Mouse (Mus musculus) thymus, postnatal 36 days (tissue): Measurements from ENCODE around the gene Kcnk10.
"Not testable (repeated sequence)": the region's sequence is repeated elsewhere in the genome, so short reads cannot be mapped to it uniquely, and the experiment has no call there.

Experiments used
- DNase-seq, 2 experiments: peaks; one replicate each; pipeline ENCODE4 v3.0.0; 2022; ENCODE audit warnings: mixed read lengths in 2 of 2

The Kcnk10 gene

DNA sequence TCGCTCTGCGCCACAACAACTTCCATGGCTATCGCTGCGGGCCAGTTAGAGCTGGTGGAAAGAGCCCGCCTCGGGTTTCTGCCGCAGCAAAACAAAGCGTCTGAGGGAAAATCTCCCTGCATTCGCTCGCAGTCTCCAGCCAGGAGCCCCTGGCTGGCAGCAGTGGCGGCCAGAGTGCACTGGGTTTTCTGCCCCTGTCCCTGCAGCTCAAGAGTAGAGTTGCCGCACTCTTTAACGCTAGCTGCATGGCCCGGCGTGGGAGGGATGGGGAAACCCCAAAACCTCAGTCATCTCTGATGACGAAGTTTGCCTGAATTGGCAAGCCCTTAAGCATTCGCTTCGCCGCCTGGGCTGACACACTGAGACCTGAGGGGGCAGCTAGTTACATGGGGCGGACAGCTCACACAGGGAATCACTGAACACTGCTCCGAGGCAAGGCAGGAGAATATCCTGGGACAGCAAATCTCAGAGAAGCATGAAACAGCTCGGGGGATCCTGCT lies at the start of gene Kcnk10:
Kcnk10 (minus strand) TSS at position 450 of the 500 bp plus-strand sequence.
- peak; percentile 6 to 15 for DNase-seq

DNA sequence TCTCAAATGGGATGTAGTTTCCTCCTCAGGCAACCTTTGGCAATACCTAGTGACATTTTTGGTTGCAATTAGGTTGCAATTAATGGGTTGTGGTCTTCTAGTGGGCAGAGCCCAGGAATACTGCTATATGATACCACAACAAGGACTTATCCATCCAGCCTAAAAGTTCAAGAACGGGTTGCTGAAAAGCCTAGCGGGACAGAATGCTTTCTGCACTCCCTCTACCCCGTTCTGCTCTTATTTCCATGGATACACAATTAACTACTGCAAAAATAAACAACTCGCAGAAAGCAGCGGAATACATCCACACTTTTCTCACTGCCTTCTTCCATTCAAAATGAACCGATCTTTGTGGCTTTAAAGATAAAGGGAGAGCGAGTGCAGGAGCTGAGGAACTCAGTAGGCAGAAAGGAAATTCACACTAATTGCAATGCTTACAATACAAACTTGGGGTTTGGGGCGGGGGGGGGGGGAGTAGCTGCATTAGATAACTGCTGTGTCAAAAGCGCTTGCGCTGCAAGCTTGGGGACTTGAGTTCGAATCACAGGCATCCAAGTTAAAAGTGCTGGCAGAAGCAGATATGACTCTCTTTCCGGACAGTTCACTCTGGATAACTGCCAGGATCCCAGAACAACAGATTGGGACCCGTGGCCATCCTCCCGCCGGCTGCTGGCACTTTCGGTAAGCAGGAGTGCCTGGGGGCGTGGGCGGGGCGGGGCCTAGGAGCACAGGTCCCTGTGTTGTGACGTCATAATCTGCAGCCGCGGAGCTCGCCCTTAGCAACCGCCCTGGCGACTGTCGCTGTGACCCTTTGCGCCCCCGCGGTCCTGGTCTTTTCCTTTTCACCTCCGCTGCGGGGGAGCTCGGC lies 49.5 kb upstream of the Kcnk10 start, which contains the start of gene Spata7:
Spata7 (plus strand) TSS at position 766 of the 868 bp plus-strand sequence.
- DNase-seq, result peak; percentile 76 to 83

DNA sequence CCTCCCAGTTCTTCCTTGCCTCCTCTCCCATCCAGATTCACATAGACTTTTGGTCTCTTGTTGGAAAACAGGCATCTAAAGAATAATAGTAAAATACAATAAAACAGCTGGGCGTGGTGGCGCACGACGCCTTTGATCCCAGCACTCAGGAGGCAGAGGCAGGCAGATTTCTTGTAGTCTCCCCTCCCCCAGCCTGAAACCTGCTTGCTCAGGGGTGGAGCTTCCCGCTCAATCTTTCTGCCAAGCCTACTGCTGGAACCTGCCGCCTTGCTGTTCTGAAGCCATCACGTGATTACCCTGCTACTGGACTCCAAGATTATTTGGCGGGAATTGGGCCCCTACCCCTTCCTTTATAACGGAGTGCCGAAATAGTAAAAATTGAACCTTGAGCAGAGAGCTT lies 45.2 kb upstream of the Kcnk10 start:
- not testable (repeated sequence) for DNase-seq

DNA sequence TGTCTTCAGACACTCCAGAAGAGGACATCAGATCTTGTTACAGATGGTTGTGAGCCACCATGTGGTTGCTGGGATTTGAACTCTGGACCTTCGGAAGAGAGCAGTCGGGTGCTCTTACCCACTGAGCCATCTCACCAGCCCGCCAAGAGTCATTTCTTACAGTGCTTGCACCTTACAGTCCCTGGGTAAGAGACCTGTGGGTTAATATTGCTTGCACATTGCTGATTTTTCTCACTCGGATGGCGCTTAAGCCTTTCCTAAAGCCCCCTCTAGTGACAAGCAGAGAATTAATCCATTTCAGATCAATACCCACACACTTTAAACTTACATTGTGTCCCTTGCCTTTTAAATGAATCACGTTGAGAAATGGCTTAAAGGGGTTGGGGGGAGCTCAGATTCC lies 42.8 kb upstream of the Kcnk10 start:
- not testable (repeated sequence) for DNase-seq

DNA sequence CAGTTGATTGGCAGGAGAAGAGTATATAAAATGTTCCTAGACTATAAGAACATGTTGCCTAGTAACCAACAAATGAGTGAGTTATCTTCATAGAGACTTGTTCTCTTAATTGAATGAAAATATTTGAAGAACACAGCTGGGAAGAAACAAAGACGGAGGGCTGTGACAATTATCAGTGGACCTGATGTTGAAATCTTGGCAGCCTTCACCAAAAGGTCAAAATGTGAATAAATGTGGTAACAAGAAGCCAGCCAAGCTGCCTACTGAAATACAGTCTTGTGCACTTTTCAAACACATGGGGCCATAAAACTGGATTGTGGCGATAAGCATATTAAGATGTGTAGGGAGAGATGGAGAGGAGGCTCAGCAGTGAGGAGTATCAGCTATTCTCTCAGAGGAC lies 41.4 kb upstream of the Kcnk10 start:
- DNase-seq, result no peak

DNA sequence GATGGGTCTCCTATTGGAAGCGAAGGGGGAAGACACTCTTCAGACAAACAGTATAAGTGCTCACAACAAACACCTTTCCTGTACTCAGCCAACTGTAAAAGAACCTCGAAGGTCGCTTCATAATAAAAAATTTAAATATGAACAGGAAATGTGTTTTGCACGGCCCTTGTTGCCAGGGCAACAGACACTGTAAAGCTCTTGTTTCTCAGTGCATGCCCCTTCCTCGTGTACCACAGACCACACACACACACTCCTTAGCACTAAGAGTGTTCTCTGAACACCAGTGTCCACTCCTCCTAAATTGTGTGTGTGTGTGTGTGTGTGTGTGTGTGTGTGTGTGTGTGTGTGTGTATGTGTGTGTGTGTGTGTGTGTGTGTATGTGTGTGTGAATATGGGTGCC lies 37.6 kb upstream of the Kcnk10 start:
- DNase-seq, result no peak

DNA sequence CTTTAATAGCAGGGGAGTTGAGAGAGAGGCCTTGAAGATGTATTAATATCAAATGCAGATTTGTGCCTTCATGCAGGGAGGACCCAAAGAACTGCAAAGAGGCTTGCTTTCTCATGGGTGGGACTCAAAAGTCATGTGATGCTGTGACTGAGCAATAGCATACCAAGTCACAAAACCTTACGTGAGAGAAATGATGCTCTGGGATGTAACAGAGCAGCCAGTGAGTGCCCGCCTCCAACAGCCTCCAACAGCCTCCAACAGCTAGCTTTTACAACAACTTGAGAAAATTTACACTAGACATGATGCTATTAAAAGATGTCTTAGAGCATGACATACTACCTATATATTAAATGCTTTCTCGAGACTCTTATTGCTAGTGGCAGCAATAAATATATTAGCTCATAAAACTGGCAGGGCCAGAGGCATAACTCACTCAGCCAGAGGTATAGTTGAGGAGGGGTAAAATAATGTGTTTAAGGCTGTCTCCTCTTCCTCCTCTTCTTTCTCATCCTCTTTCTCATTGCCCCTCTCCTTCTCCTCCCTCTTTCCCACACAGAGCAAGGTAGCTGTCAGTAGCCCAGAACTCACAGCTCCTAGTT lies 36.9 kb upstream of the Kcnk10 start:
- DNase-seq, result no peak

DNA sequence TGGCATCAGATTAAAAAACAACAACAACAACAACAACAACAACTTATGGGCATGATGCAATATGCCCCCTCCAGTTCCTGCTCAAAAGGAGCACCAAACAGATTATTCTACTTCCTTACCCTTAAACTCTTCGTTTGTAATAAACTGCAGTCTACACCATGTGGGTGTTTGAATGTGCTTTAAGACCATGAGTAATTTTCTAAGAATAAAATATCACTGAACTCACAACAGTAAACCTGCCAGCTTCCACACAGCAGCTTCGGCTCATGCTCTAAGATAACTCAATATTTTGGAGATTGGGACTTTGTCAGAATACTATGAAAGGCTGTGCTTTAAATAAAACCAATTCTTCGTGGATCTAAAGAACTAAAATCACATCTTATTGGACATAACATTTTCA lies 32.2 kb upstream of the Kcnk10 start:
- no peak for DNase-seq

DNA sequence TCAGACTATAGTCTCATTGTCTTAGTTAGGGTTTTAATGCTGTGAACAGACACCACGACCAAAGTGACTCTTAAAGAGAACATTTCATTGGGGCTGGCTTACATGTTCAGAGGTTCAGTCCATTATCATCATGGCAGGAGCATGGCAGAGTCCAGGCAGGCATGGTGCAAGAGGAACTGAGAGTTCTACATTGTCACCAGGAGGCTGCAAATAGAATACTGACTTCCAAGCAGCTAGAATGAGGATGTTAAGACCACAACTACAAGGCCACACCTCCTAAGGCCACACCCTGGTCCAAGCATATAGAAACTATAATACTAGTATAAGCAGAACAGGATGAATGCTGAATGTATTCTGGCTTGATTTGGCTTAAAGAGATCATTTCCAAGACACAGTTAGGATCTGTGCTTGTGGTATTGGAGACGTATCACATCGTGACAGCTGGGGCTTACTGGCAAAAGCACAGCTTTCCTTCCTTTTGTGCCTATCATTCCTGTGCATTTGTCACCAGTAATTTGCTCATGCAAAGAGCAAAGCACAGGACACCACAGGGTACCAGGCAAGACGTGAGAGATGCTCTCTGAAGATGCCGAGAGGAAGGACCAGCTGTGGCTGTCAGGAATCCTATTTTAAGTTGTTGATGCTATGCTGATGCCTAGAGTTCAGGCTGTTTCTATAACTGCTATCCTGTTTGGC lies 28.6 kb upstream of the Kcnk10 start:
- DNase-seq, result no peak

DNA sequence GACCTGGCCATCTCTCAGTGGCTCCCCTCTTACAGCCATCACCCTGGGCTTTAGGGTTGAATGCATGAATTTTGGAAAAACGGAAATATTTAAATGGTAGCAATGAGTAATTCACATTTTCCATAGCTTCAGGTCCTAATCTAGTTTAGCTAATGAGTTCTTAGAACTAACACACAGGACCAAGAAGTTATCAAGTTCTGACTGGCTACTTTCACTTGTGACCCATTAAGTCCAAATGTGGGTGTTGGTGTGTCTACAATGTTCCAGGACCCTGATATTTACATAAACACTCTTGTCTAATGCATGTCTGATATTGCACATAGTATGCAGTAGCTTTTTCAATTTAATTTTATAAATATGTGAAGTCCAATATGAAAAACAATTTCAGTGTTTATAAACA lies 27.2 kb upstream of the Kcnk10 start:
- no peak for DNase-seq

DNA sequence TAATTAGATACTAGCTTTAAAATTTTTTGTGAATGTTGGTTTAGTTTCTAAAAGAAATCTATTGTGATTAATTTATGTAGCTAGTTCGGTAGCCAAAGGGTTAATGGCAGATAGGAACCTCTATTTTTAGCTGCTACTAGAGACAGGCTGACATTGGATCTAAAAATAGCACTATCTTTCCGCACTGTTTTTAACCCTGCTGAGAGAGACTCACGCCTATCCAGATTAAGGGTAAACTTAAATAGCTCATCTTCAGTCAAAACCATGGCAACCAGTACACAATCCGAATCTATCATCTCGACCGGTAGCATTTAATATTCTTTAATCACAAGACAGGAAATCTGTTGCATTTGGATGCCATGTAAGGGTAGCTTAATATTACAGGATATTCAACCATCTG lies 24.0 kb upstream of the Kcnk10 start:
- no peak for DNase-seq

DNA sequence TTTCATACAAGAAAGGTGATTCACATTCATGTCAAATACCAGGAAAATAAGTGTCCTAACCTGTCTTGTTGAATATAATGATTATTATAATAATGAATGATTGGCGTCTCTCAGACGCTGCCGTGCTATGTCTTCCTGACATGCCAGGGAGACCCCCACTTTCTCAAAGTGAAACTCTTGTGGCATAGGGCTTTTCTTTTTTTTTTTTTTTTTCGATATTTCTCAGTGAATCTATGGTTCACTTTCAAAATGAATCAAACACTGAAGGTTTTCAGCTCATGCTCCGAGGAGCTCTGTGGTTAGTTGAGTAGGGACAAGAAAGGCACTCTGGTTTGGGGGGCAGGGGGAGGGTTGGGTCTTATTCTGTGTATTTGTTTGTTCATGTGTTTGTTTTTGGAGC lies 22.8 kb upstream of the Kcnk10 start:
- DNase-seq, result no peak

DNA sequence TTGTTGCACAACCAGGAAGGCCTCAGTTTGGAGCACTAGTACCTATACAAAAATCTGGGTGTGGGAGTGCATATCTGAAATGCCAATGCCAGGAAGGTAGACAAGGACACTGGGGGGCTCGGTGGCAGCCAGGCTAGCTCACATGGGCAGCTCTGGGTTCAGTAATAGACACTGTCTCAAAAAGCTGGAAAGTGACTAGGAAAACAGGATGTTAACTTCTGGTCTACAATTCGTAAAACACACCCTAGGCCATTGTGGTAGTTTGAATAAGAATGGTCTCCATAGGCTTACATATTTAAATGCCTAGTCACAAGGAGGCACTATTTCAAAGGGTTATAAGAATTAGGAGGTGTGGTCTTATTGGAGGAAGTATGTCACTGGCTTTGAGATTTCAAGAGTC lies 12.9 kb upstream of the Kcnk10 start:
- DNase-seq, result no peak

DNA sequence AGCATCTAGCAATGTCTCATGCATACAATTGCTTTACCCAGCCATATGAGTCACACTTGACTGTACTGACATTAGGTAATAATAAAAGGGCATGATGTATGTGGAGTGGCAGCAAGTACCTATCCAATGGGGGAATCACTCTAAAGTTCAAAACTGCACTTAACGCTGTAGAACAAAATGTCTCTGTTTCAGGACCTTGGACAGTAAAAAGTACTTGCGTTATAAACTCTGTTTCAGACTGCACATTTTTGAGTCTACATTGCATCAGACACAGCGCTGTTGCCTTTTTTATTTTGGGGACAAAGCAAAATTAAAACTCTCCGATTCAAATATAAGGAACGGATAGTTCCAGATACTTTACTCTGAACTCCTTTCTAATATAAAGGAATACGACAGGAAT lies 10.5 kb upstream of the Kcnk10 start:
- no peak for DNase-seq

DNA sequence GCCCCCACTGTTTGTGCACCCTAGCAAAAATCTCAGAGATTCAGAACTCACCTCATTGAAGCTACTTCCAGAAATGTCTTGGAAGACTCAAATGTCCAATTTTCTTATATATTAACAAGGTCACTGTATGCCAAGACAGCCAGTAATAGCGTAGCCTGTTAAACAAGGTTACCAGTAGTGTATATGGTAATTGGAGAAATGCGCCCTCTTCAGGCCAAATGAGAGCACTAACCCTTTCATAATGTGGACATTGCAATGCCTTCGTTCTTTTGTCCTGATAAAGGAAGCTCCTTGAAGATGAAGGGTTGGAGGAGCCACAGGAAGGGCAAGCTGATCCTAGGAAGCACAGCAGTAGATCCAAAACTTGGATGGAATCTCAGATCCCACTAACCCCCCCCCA lies 7.2 kb upstream of the Kcnk10 start:
- no peak for DNase-seq

DNA sequence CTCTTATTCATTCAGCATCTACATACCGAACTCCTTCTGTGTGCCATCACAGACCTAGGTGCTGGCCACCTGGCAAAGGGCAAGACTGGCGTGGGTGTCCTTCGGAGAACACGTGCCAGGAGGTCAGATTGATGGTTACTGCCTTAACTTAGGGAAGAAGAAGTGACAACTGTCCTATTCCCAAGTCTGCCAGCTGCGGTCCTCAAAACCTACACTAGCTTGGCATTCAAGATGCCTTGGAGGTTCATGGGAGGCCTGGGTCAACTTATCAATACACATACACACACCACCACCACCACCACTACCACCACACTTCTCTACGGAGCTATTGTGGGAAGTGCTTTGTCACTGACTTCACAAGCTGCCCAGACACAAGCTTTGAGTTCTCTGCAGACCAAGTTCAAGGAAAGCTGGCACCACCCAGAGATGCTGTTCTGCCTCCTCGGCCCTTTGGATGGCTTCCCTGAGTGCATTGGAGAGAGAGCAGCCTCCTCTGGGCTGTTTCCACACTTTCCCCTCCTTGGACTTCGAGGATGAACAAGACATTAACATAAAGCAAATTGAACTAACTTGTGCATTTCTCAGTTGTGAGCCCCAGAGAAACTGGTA lies 2.1 kb downstream of the Kcnk10 start:
- DNase-seq, result no peak

DNA sequence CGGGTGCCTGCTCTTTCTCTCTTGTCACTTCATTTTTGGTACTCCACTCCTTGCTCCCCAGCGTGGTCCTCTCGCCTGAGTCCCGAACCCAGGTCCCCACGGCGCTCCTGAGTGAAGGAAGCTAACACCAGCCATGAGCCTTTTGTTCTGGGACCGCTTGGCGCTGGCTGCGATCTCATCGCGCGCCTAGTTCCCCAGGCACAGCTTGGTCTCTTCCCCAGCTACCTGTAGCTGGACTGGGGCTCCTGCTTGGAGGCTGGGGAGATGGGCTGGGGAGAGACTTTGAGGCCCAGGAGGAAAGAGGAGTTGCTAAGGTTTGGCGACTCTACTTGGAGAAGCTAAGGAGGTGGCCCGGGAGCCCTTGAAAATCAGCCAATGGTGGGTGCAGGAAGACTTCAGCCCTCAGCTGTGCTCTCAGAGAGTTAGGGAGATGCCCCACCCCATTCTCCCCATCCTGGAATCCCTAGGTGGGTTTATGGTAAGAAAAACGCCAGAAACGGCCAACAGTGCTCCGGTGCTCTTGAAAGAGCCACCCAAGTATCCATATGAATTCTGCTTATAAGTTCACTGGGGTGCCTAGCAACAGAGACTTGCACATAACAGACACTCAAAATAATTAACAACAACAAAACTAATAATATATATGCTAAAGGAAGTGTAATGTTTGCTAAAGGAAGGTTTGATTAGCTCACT lies 2.8 kb downstream of the Kcnk10 start:
- no peak for DNase-seq

DNA sequence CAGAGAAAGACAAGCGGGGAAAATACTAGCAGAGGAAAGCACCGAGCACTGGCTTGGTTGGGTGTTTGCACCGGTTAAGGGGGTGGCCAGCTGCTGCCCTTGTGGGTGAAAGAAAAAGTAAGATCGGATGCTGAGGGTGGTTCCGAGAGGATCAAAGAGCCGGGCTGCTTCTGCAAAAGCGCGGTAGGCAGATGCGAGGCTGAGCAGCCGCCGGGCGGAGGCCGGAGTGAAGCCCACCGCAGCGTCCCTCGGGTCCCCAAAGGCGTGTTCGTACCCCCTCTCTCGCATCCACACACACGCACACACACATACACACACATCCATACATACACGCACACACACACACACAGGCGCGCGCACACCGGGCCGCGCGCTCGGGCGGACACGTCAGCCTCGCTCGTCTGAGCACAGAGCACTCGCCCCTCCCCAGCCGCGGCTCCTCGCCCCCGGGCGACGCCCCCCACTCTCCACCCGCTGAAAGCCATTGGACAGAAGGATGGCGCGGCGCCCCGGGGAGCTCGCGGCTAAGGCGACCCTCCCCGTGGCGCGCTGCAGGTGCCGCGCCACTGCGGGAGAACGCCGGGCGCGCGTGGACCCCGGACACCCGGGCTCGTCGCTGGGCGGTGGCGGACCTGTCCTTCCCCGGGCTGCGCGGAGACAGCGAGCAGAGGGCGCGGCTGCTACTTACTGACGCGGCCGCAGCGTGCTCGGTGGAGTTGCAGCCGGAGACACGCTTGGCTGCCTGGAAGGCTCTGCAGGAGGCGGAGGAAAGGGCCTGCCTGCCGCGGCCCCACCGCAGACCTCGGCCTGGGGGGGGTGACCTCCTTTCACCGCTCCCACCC lies 3.5 kb downstream of the Kcnk10 start:
- peak; percentile 7 to 13 for DNase-seq

DNA sequence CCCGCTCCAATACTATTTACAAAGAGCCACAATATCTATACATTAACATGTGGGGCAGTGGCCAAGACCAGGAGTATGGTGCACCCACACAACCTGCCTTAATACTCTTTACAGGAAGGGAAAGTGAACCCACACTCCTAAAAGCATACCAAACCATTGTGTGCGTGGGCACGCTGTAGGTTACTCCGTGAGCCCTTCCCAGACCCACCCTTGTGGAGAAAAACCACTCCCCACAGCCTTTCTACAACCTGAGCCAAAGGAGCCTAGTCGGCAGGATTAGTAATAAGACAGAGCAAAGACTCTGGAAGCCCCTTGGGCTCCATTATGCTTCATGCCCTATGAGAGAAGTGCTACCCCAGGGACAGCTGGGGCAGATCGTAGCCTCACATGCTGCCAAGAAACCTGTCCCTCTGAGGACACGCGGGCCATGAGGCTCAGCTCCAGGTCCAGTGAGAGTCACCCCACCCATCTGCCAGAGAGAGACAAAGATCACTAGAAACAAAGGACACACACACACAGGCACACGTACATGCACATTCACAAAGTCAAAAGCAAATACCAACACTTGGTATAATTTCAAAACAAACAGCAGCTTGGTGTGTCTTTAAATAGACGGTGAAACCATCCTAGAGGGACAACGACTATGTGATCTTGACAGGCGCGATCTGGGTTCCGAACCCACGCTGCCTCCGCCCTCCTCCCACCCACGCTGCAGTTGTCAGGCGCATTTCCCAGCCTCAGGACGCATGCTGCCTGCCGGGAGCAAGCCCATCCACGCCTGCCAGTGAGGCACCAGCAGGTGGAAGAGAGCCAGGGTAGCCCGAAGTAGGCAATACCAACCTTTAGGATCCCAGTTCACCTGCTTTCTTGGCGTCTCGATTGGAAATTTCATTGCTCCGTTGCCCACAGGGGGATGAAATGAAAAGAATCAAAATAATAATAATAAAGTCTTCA lies 4.5 kb downstream of the Kcnk10 start:
- no peak for DNase-seq
